Mouse (Mus musculus): Measurements from ENCODE around the gene Nufip1.

DNA sequence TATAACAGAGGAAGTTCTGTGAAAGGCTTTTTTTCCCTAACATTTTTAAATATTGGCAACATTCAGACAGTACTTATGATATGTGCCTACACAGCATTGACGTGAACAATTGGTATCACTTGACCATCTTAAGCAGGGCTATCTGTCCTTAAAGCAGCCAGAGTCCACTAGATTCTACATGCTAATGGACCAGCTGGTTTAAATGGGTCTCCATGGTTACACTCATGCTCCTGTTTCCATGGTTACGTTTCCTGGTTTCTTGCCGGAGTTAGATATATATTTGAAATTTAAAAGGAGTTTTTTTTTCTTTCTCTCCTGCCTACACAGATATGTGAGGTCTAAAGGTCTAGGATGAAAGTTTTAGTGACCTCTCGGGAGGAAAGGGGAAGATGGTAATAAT, 34.1 kb upstream of the Nufip1 start:
- TF ChIP-seq POLR2A (IDR thresholded peaks at IDR 0.05; ENCODE audit: extremely low read depth, insufficient read depth, low read length) (no peak), CTCF (IDR thresholded peaks at IDR 0.05; ENCODE audit: extremely low read depth, insufficient read depth, low read length) (no peak)
